Mouse (Mus musculus) hindbrain, embryonic 11.5 days (tissue): ENCODE measurements around the gene Zfp316. TPM values are rescaled to one million over a fixed set of nuclear protein-coding genes. Genes with fewer than 3 reads are reported as not detected.

Experiments used
- ATAC-seq: fragments of 200-750 bp; cut with Nextera tagmentation; 2 replicates; pipeline ENCODE4 v1.8.0; 2017; ENCODE audit warnings: mild to moderate bottlenecking, moderate TSS enrichment, moderate library complexity; ENCODE audit not compliant: low FRiP score
- DNase-seq: peaks from one replicate; pipeline ENCODE4 v3.0.0-alpha.2; 2015; ENCODE audit warnings: low spot score
- H3K27ac ChIP-seq: fragments of 300-500 bp; sonication (generic); 2 replicates; pipeline ENCODE4 v1.5.1; 2014; ENCODE audit warnings: mild to moderate bottlenecking, low read depth, low read length
- H3K27me3 ChIP-seq: fragments of 300-500 bp; sonication (generic); 2 replicates; pipeline ENCODE4 v1.6.1; 2014; ENCODE audit warnings: mild to moderate bottlenecking, low read length, moderate library complexity, mixed read lengths; ENCODE audit not compliant: control insufficient read depth, insufficient read depth
- H3K36me3 ChIP-seq: fragments of 300-500 bp; sonication (generic); 2 replicates; pipeline ENCODE4 v1.6.1; 2014; ENCODE audit warnings: mild to moderate bottlenecking, low read length, moderate library complexity, mixed read lengths; ENCODE audit not compliant: control insufficient read depth, insufficient read depth
- H3K4me1 ChIP-seq: fragments of 300-500 bp; sonication (generic); replicated peaks from 2 replicates; pipeline ENCODE4 v1.6.1; 2014; ENCODE audit warnings: low read length, mixed read lengths; ENCODE audit not compliant: control insufficient read depth, insufficient read depth
- H3K4me2 ChIP-seq: fragments of 300-500 bp; sonication (generic); replicated peaks from 2 replicates; pipeline ENCODE4 v1.6.1; 2014; ENCODE audit warnings: mild to moderate bottlenecking, low read depth, low read length
- H3K4me3 ChIP-seq: fragments of 300-500 bp; sonication (generic); 2 replicates; pipeline ENCODE4 v1.5.1; 2014; ENCODE audit warnings: low read depth, low read length
- H3K9ac ChIP-seq: fragments of 300-500 bp; sonication (generic); 2 replicates; pipeline ENCODE4 v1.6.1; 2014; ENCODE audit warnings: low read depth, low read length
- H3K9me3 ChIP-seq: fragments of 300-500 bp; sonication (generic); 2 replicates; pipeline ENCODE4 v1.6.1; 2016; ENCODE audit warnings: low read length; ENCODE audit not compliant: control insufficient read depth
- WGBS: fragments of 180-500 bp; shearing (Covaris S2); extraction: QIAGEN DNeasy Blood & Tissue Kit; methylation state at CpG from one replicate; pipeline ENCODE4 v1.1.7; 2014; 5-methylcytosine and 5-hydroxymethylcytosine counted together
- polyA plus RNA-seq: library from polyadenylated mRNA; unstranded; fragments of >200 nt; fragmentation: Nextera tagmentation; extraction: Ambion mirVana; gene quantifications from 2 replicates; pipeline ENCODE4 v1.2.1, GENCODE M21; 2014

Gene Zfp316
- polyA plus RNA-seq, result 3.4 and 3.6 TPM in 2 replicates

DNA sequence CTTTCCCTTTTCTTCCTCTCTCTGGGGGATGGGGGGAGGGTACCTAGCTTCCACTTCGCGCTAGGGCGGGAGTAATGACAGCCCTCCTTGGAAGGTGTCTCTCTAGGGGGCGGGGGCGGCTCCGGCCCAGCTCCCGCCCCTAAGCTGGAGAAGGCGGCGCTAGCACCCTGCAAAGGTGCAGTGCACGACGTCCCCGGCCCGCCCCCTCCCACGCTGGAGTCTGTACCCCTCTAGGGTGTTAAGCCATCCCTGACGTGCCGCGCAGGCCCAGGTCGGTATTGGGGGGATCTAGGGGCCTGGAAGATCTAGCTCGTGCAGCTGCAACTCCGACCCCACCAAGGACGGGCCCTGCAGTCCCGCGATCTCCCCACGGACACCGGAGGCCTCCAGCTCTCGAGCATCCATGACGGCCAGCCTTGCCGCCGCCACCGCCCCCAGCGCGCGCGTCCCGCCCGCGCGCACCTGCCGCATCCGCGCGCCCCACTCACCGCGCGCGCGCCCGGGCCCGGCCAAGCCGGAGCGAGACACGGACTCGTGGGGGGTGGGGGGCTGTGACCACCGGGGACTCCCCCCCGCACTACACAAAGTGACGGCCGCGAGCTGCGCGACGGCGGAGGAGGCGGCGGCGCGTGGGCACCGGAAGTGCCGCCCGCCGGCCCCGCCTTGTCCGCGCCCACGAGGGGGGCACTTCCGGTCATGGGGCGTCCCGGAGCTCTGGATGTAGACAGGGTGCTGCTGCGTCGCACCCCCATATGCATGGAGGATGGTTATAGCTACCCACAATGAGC lies at the start of gene Zfp316:
Gene Zfp316 (minus strand): TSS at position 660 of the 788 bp plus-strand sequence.
- peak within 1 kb of the TSS; percentile 83 for H3K4me3 ChIP-seq
- H3K36me3 ChIP-seq, result no peaks in the 10 kb centered on the region
- DNase-seq (peak; percentile 85), ATAC-seq (peak; percentile 84)
- H3K4me2 ChIP-seq, result peak within 1 kb of the TSS; percentile 95
- peak within 1 kb of the TSS; percentile 98 for H3K9ac ChIP-seq
- H3K9me3 ChIP-seq, result no peaks in the 10 kb centered on the region
- H3K27me3 ChIP-seq, result no peaks in the 10 kb centered on the region
- H3K4me1 ChIP-seq, result peaks cover 8% of the 10 kb centered on the region; the same call in 1 of the 2 replicates
- H3K27ac ChIP-seq, result peak within 1 kb of the TSS; percentile 78
- under 1% methylated on average over 77 of the region's 79 CpGs for WGBS

DNA sequence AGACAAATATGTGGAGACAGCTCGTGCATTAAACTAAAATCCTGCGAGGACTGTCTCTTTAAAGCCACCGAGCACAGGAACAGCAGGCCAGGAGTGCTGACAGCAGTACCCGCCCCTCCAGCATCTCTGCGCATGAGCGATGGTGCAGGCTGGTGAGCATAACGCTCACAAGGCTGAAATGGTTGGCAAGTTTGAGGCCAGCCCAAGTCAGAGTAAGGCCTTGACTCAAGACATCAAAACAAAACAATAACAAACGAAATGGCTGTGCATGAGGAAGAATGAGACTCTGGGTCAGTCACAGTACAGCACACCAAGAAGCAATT lies 47.4 kb upstream of the Zfp316 start:
- Histone ChIP-seq H3K4me3 (no peak overlapping the region), H3K36me3 (0 out of 2 replicates have a peak, but pooled peaks cover 3% of the 10 kb centered on the region), H3K9me3 (no peaks in the 10 kb centered on the region), H3K27ac (no peak overlapping the region), H3K4me2 (no peak overlapping the region), H3K27me3 (no peaks in the 10 kb centered on the region), H3K9ac (no peak overlapping the region), H3K4me1 (no peaks in the 10 kb centered on the region; the same call in 1 of the 2 replicates)
- DNase-seq (no peak), ATAC-seq (no peak)
- WGBS, result 86% methylated on average over 8 of the region's 8 CpGs

DNA sequence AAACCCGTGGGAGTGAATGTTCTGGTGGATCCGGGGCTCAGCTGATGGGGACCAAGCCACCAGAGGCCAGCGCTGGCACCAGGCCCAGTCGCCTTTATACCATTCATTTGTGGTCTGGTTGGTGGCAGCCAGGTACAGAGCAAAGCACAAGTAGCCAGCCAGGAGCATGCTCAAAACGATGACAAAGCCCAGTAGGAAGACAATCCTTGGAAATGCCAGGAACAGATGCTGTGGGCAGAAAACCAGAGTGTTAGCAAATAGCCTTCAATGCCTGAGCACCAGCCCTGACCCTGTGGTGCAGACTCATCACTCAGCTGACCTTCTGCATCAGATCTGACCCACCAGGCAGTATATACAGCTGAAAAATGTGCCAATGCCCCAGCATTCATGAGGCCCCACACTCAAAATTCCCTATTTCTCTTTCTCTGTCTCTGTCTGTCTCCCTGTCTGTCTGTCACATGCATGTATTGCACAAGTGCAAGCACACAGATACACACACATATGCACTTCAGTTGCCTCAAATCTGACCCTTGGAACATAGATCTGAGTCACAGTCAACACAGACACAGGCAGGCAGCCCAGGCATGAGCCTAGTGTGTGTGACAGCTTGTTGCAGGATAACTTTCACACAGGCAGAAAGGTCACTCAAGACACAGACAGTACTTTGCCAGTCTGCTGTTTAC lies 46.9 kb upstream of the Zfp316 start:
- Histone ChIP-seq H3K4me1 (no peaks in the 10 kb centered on the region; the same call in 1 of the 2 replicates), H3K36me3 (0 out of 2 replicates have a peak, but pooled peaks cover 6% of the 10 kb centered on the region), H3K9me3 (no peaks in the 10 kb centered on the region), H3K27me3 (no peaks in the 10 kb centered on the region), H3K9ac (no peak overlapping the region), H3K4me3 (no peak overlapping the region), H3K4me2 (no peak overlapping the region), H3K27ac (no peak overlapping the region)
- no peak for ATAC-seq
- 90% methylated on average over 5 of the region's 5 CpGs for WGBS
- no peak for DNase-seq

DNA sequence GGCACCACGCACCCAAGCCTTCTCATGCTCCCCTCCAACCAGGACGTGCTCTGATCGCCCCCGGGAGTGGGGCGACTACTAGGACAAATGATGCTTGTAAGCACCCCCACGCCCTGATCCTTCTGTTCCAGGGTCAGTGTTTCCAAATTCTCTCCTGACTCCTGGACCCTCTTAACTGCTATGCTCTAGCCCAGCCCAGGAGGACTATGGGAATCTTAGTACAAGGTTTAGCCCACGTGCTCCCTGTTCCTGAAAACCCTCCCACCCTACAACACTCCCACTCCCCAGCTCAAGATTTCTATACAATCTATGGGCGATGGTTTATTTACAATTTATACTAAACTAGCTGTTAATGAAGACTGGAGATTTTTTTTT lies 45.7 kb upstream of the Zfp316 start:
- peak overlapping the region; percentile 90; the same call in 1 of the 2 replicates for H3K4me3 ChIP-seq
- ATAC-seq (peak; percentile 45; the same call in 1 of the 2 replicates), DNase-seq (no peak)
- H3K27ac ChIP-seq, result no peak overlapping the region
- peak overlapping the region; percentile 37 for H3K4me2 ChIP-seq
- no peaks in the 10 kb centered on the region for H3K27me3 ChIP-seq
- peak overlapping the region; percentile 97 for H3K9ac ChIP-seq
- H3K36me3 ChIP-seq, result 0 out of 2 replicates have a peak, but pooled peaks cover 9% of the 10 kb centered on the region
- H3K9me3 ChIP-seq, result no peaks in the 10 kb centered on the region
- no peaks in the 10 kb centered on the region; the same call in 1 of the 2 replicates for H3K4me1 ChIP-seq
- 14% methylated on average over 8 of the region's 8 CpGs for WGBS

DNA sequence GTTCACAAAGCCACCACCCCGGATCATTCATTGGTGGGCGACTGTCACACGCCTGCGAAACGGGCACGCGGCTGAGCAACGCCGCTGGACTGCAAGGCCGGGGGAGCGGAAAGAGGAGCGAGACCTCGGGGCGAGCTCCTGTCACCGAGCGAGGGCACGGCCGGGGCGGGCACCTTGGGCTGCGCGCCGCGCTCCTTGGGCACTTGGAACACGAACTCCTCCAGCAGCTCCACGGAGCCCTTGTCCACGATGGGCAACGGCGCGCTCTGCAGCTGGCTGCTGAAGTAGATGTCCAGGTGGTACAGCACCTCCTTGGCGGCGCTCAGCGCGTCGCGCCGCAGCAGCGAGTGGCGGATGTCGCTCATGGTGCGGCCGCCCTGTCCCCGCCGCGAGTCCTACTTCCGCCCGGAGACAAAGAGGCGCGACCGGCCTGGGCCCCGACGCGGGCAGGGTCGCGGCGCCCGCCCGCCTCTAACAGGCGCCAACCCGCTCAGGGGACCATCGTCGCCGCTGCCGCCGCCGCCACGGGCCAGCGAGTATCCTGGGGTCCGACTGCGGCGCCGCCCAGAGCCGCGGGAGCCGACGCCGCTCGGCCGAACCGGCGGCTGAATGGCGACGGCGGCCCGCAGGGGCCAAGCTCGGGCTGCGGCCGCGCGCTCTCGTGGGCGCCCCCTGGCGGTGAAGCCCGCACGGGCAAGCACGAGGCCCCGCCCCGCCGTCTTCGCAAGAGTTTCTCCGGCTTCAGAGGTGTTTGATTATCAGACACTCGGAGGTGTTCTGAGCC lies 45.1 kb upstream of the Zfp316 start, which contains the start of gene E130309D02Rik:
Gene E130309D02Rik (minus strand): TSS at position 631 of the 784 bp plus-strand sequence.
- H3K36me3 ChIP-seq, result 0 out of 2 replicates have a peak, but pooled peaks cover 12% of the 10 kb centered on the region
- under 1% methylated on average over 90 of the region's 101 CpGs for WGBS

DNA sequence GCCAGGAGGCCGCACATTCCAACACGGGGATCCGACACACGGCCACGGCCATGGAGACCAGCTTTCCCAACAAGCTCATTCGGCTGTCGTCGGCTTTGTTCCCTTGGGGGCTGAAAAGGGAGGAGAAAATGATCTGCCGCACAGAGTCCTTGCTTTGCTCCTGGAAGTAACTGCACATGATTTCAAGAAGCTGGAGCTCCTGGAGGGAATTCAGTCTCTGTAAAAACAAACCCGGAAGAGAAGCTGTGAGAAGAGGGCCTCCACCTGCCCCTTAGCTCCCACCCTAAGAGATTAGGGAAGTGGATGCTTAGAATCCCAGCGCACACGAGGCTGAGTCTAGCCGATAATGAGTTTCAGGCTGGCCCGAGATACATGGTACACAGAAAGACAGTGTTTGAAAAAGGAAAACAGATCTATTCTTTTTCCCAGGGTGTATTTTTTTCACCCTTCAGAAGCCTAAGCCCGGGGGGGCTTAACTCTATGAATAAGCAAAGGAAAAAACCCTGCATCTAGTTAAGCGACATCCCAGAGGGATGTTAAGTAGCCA lies 44.4 kb upstream of the Zfp316 start:
- DNase-seq (peak; percentile 60), ATAC-seq (0 out of 2 replicates have a peak, but pooled peaks have one; percentile 31)
- Histone ChIP-seq H3K4me2 (peak overlapping the region; percentile 74), H3K36me3 (0 out of 2 replicates have a peak, but pooled peaks cover 12% of the 10 kb centered on the region), H3K9ac (peak overlapping the region; percentile 97), H3K27me3 (no peaks in the 10 kb centered on the region), H3K4me1 (no peaks in the 10 kb centered on the region; the same call in 1 of the 2 replicates), H3K9me3 (no peaks in the 10 kb centered on the region), H3K4me3 (peak overlapping the region; percentile 90), H3K27ac (peak overlapping the region; percentile 96)
- 2% methylated on average over 16 of the region's 16 CpGs for WGBS

More for the DNA sequence above, 45.1 kb upstream of the Zfp316 start, which contains the start of gene E130309D02Rik:
- DNase-seq (peak; percentile 96), ATAC-seq (peak; percentile 88)
- Histone ChIP-seq H3K4me1 (no peaks in the 10 kb centered on the region; the same call in 1 of the 2 replicates), H3K27me3 (no peaks in the 10 kb centered on the region), H3K27ac (peak within 1 kb of the TSS; percentile 96), H3K9ac (peak within 1 kb of the TSS; percentile 97), H3K4me3 (peak within 1 kb of the TSS; percentile 90), H3K4me2 (peak within 1 kb of the TSS; percentile 74), H3K9me3 (no peaks in the 10 kb centered on the region)

DNA sequence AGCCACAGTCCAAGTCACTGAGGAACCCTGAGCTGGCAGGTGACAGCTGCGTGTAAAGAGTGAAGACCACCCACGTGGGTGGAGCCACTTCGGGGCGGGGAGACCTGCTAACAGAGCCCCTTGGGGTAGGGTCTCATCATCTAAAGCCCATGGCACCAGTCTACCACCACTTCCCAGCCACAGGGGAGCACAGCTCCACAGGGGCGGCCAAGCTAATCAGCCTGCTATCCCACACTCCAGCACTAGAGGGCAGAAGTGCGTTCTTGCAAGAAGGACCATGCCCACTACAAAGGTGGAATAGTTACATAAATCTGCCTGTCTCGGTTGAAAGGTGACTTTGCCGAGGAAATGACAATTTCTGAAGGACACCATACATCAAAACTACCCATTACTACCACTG lies 42.1 kb upstream of the Zfp316 start:
- DNase-seq (peak; percentile 87), ATAC-seq (no peak)
- Histone ChIP-seq H3K36me3 (0 out of 2 replicates have a peak, but pooled peaks cover 9% of the 10 kb centered on the region), H3K4me2 (no peak overlapping the region), H3K9me3 (no peaks in the 10 kb centered on the region), H3K9ac (no peak overlapping the region), H3K27ac (no peak overlapping the region), H3K4me1 (no peaks in the 10 kb centered on the region; the same call in 1 of the 2 replicates), H3K4me3 (no peak overlapping the region), H3K27me3 (no peaks in the 10 kb centered on the region)
- WGBS, result 65% methylated on average over 8 of the region's 8 CpGs

DNA sequence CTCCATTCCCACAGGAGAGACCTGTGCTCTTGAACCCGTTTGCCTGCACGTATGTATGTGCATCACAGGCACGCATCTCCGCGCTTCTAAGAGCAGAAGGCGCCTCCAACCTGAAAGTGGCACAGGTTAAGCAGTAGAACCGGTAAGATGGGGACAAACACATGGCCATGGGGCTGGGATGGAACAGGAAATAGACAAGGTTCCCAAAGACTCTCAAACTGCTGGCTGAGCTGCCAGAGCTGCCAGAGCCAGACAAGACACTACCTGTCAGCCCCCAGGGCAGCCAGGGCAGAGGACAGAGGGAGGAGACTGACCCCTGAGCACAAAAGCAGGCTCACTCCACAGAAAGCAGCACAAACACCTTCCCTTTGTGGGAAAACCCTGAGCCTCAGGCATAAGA lies 40.1 kb upstream of the Zfp316 start:
- ATAC-seq (no peak), DNase-seq (no peak)
- no peaks in the 10 kb centered on the region for H3K9me3 ChIP-seq
- H3K4me1 ChIP-seq, result no peaks in the 10 kb centered on the region; the same call in 1 of the 2 replicates
- no peaks in the 10 kb centered on the region for H3K27me3 ChIP-seq
- no peak overlapping the region for H3K4me3 ChIP-seq
- no peak overlapping the region for H3K9ac ChIP-seq
- H3K36me3 ChIP-seq, result peaks cover 13% of the 10 kb centered on the region; the same call in 1 of the 2 replicates
- H3K4me2 ChIP-seq, result no peak overlapping the region
- H3K27ac ChIP-seq, result no peak overlapping the region
- 97% methylated on average over 7 of the region's 7 CpGs for WGBS
